Mouse (Mus musculus) T-cell, adult 2 months (primary cell): ENCODE results near the gene Mindy3.
"Not testable (repeated sequence)": the region's sequence is repeated elsewhere in the genome, so short reads cannot be mapped to it uniquely, and the experiment has no call there.

ENCODE experiments used
- DNase-seq: peaks from one replicate; pipeline ENCODE4 v3.0.0; 2022; ENCODE audit warnings: low spot score

The Mindy3 gene

GRCm38 (mm10) chr2:12419262-12419655 lies at the start of gene Mindy3:
TSS of gene Mindy3 (minus strand) at chr2:12419470.
- DNase-seq = peak; percentile 89

GRCm38 (mm10) chr2:12459732-12460131 lies 40.5 kb upstream of the Mindy3 start:
- no peak for DNase-seq

GRCm38 (mm10) chr2:12450108-12450507 lies 30.8 kb upstream of the Mindy3 start:
- DNase-seq = no peak

GRCm38 (mm10) chr2:12440120-12440519 lies 20.9 kb upstream of the Mindy3 start:
- no peak for DNase-seq

GRCm38 (mm10) chr2:12439543-12439942 lies 20.3 kb upstream of the Mindy3 start:
- DNase-seq = peak; percentile 37

- DNase-seq = peak; percentile 7
These were observed 18.9 kb upstream of the Mindy3 start for GRCm38 (mm10) chr2:12438181-12438580.

- DNase-seq = no peak
These were observed 12.8 kb upstream of the Mindy3 start for GRCm38 (mm10) chr2:12432055-12432454.

- no peak for DNase-seq
These were observed 5.1 kb upstream of the Mindy3 start for GRCm38 (mm10) chr2:12424374-12424773.

- not testable (repeated sequence) for DNase-seq
These were observed 4.2 kb upstream of the Mindy3 start for GRCm38 (mm10) chr2:12423426-12423825.

- peak; percentile 20 for DNase-seq
These were observed 572 bp downstream of the Mindy3 start for GRCm38 (mm10) chr2:12418534-12419261.

GRCm38 (mm10) chr2:12418121-12418520 lies 1.1 kb downstream of the Mindy3 start:
- DNase-seq = peak; percentile 40

GRCm38 (mm10) chr2:12412309-12412708 lies 7.0 kb downstream of the Mindy3 start:
- DNase-seq = no peak

GRCm38 (mm10) chr2:12411129-12411528 lies 8.1 kb downstream of the Mindy3 start:
- DNase-seq = no peak

GRCm38 (mm10) chr2:12406737-12407136 lies 12.5 kb downstream of the Mindy3 start:
- DNase-seq = no peak

- DNase-seq = no peak
These were observed 16.8 kb downstream of the Mindy3 start for GRCm38 (mm10) chr2:12402469-12402868.

GRCm38 (mm10) chr2:12401137-12401536 lies 18.1 kb downstream of the Mindy3 start:
- DNase-seq = no peak

GRCm38 (mm10) chr2:12389028-12389427 lies 30.2 kb downstream of the Mindy3 start:
- peak; percentile 11 for DNase-seq

- DNase-seq = no peak
These were observed 30.7 kb downstream of the Mindy3 start for GRCm38 (mm10) chr2:12388569-12388968.

- DNase-seq = no peak
These were observed 34.9 kb downstream of the Mindy3 start for GRCm38 (mm10) chr2:12384389-12384788.

- no peak for DNase-seq
These were observed 36.6 kb downstream of the Mindy3 start for GRCm38 (mm10) chr2:12382650-12383049.

GRCm38 (mm10) chr2:12380233-12380632 lies 39.0 kb downstream of the Mindy3 start:
- DNase-seq = no peak

- DNase-seq = no peak
These were observed 40.7 kb downstream of the Mindy3 start for GRCm38 (mm10) chr2:12378591-12378990.

GRCm38 (mm10) chr2:12377024-12377423 lies 42.2 kb downstream of the Mindy3 start:
- no peak for DNase-seq

GRCm38 (mm10) chr2:12372883-12373282 lies 46.4 kb downstream of the Mindy3 start:
- no peak for DNase-seq
